Mouse (Mus musculus): ENCODE results near the gene Trpm8. TPM values are rescaled to one million over a fixed set of nuclear protein-coding genes. Genes with fewer than 3 reads are reported as not detected.
A peak's percentile ranks its signal among the peaks of the same experiment; 100 is the strongest.

The Trpm8 gene
- polyA plus RNA-seq, 1 experiment = not detected

- Histone ChIP-seq H3K36me3 (ENCODE audit: control insufficient read depth, insufficient read depth, low read length) (no peaks in the 10 kb centered on the region), H3K27ac (ENCODE audit: insufficient read depth, low read depth, low read length) (no peak overlapping the region), H3K4me3 (ENCODE audit: low read depth, low read length) (no peak overlapping the region), H3K4me1 (ENCODE audit: control insufficient read depth, insufficient read depth, insufficient read length, low read length) (peaks cover 3% of the 10 kb centered on the region; the same call in 1 of the 2 replicates), H3K27me3 (ENCODE audit: control insufficient read depth, insufficient read depth, low read length) (no peaks in the 10 kb centered on the region)
- no peak for TF ChIP-seq CTCF (IDR thresholded peaks at IDR 0.05; ENCODE audit: extremely low read depth, insufficient read length, insufficient replicate concordance, low read depth, low read length)
- TF ChIP-seq POLR2A (IDR thresholded peaks at IDR 0.05; ENCODE audit: low read depth, low read length) = no peak
- 42% methylated on average over 6 of the region's 6 CpGs for WGBS
Observed at GRCm38 (mm10) chr1:88246386-88246785, 31.1 kb upstream of the Trpm8 start.

GRCm38 (mm10) chr1:88247660-88248059 lies 29.8 kb upstream of the Trpm8 start:
- H3K36me3 ChIP-seq (ENCODE audit: control insufficient read depth, insufficient read depth, low read length) = no peaks in the 10 kb centered on the region
- peaks cover 3% of the 10 kb centered on the region; the same call in 1 of the 2 replicates for H3K4me1 ChIP-seq (ENCODE audit: control insufficient read depth, insufficient read depth, insufficient read length, low read length)
- H3K27me3 ChIP-seq (ENCODE audit: control insufficient read depth, insufficient read depth, low read length) = no peaks in the 10 kb centered on the region
- no peak overlapping the region for H3K4me3 ChIP-seq (ENCODE audit: low read depth, low read length)
- no peak overlapping the region for H3K27ac ChIP-seq (ENCODE audit: insufficient read depth, low read depth, low read length)
- TF ChIP-seq POLR2A (IDR thresholded peaks at IDR 0.05; ENCODE audit: low read depth, low read length) (no peak), CTCF (IDR thresholded peaks at IDR 0.05; ENCODE audit: extremely low read depth, insufficient read length, insufficient replicate concordance, low read depth, low read length) (no peak)
- WGBS = 38% methylated on average over 2 of the region's 2 CpGs

DNA sequence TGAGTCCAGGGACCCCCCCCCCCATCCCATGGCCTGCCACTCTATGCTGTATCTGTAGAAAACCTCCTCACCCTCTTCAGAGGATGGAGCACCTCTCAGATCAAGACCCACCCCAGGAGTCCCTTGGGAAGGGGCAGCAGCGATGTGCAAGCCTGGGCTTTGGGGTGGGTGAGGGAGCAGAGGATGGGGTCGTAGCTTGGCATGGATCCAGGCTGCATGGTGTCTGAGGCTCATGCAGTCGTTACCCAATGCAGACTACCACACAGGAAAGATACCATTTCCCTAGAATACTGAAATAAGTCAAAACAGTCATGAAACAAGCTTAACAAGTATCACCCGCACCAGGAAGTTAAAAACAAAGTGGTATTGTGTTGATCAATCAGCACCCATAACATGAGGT lies 28.8 kb upstream of the Trpm8 start:
- peaks cover 12% of the 10 kb centered on the region for H3K4me1 ChIP-seq (ENCODE audit: control insufficient read depth, insufficient read depth, insufficient read length, low read length)
- WGBS = 56% methylated on average over 4 of the region's 4 CpGs
- no peak overlapping the region for H3K27ac ChIP-seq (ENCODE audit: insufficient read depth, low read depth, low read length)
- no peak overlapping the region for H3K4me3 ChIP-seq (ENCODE audit: low read depth, low read length)
- no peaks in the 10 kb centered on the region for H3K27me3 ChIP-seq (ENCODE audit: control insufficient read depth, insufficient read depth, low read length)
- H3K36me3 ChIP-seq (ENCODE audit: control insufficient read depth, insufficient read depth, low read length) = no peaks in the 10 kb centered on the region
- TF ChIP-seq POLR2A (IDR thresholded peaks at IDR 0.05; ENCODE audit: low read depth, low read length) = no peak
- TF ChIP-seq CTCF (IDR thresholded peaks at IDR 0.05; ENCODE audit: extremely low read depth, insufficient read length, insufficient replicate concordance, low read depth, low read length) = no peak

GRCm38 (mm10) chr1:88249596-88249995 lies 27.9 kb upstream of the Trpm8 start:
- Histone ChIP-seq H3K27me3 (ENCODE audit: control insufficient read depth, insufficient read depth, low read length) (no peaks in the 10 kb centered on the region), H3K4me1 (ENCODE audit: control insufficient read depth, insufficient read depth, insufficient read length, low read length) (peaks cover 15% of the 10 kb centered on the region), H3K36me3 (ENCODE audit: control insufficient read depth, insufficient read depth, low read length) (no peaks in the 10 kb centered on the region), H3K27ac (ENCODE audit: insufficient read depth, low read depth, low read length) (no peak overlapping the region), H3K4me3 (ENCODE audit: low read depth, low read length) (no peak overlapping the region)
- 83% methylated on average over 7 of the region's 7 CpGs for WGBS
- TF ChIP-seq CTCF (IDR thresholded peaks at IDR 0.05; ENCODE audit: extremely low read depth, insufficient read length, insufficient replicate concordance, low read depth, low read length) = no peak
- no peak for TF ChIP-seq POLR2A (IDR thresholded peaks at IDR 0.05; ENCODE audit: low read depth, low read length)

DNA sequence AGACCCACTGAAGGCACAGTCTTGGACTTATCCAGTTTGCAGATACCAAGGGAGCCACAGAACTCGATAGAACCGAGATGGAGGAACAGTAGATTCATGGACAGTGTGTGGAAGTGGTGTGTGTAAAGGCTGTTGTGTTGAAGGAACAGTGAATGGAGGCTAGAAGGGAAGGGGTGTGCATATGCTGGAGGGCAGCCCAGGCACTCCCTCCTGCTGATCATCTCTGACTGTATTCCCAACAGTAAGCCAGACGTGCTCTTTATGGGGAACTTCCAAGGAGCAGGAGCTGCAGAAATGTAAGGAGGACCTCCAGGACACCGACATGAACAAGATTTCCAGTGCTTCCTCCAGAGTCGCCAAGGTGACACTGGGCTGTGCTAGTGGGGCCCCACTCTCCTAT lies 27.4 kb upstream of the Trpm8 start:
- TF ChIP-seq CTCF (IDR thresholded peaks at IDR 0.05; ENCODE audit: extremely low read depth, insufficient read length, insufficient replicate concordance, low read depth, low read length) (no peak), POLR2A (IDR thresholded peaks at IDR 0.05; ENCODE audit: low read depth, low read length) (no peak)
- H3K27ac ChIP-seq (ENCODE audit: insufficient read depth, low read depth, low read length) = no peak overlapping the region
- 82% methylated on average over 5 of the region's 5 CpGs for WGBS
- H3K27me3 ChIP-seq (ENCODE audit: control insufficient read depth, insufficient read depth, low read length) = no peaks in the 10 kb centered on the region
- H3K4me1 ChIP-seq (ENCODE audit: control insufficient read depth, insufficient read depth, insufficient read length, low read length) = peaks cover 15% of the 10 kb centered on the region
- H3K36me3 ChIP-seq (ENCODE audit: control insufficient read depth, insufficient read depth, low read length) = no peaks in the 10 kb centered on the region
- no peak overlapping the region for H3K4me3 ChIP-seq (ENCODE audit: low read depth, low read length)

DNA sequence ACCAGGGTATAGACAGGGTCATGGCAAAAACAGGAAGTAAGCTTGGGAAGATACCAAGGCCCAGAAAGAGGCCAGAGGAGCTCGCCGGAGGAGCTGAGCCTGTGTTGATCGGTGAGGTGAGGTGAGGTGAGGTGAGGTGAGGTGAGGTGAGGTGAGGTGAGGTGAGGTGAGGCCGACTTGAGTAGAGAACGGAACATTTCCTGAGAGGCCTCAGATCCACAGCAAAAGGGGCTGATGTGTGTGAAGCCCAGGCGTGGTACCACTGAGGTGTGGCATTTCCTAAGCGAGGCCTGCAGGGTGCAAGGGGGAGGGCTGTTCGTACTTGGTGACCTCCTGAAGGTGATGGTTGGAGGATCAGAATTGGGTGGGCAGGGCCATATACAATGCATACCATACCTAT lies 24.4 kb upstream of the Trpm8 start:
- Histone ChIP-seq H3K36me3 (ENCODE audit: control insufficient read depth, insufficient read depth, low read length) (no peaks in the 10 kb centered on the region), H3K27ac (ENCODE audit: insufficient read depth, low read depth, low read length) (peak overlapping the region; percentile 15; the same call in 1 of the 2 replicates), H3K27me3 (ENCODE audit: control insufficient read depth, insufficient read depth, low read length) (no peaks in the 10 kb centered on the region), H3K4me1 (ENCODE audit: control insufficient read depth, insufficient read depth, insufficient read length, low read length) (peaks cover 12% of the 10 kb centered on the region), H3K4me3 (ENCODE audit: low read depth, low read length) (no peak overlapping the region)
- WGBS = 52% methylated on average over 8 of the region's 8 CpGs
- TF ChIP-seq POLR2A (IDR thresholded peaks at IDR 0.05; ENCODE audit: low read depth, low read length) = no peak
- TF ChIP-seq CTCF (IDR thresholded peaks at IDR 0.05; ENCODE audit: extremely low read depth, insufficient read length, insufficient replicate concordance, low read depth, low read length) = no peak

- TF ChIP-seq POLR2A (IDR thresholded peaks at IDR 0.05; ENCODE audit: low read depth, low read length) = no peak
- TF ChIP-seq CTCF (IDR thresholded peaks at IDR 0.05; ENCODE audit: extremely low read depth, insufficient read length, insufficient replicate concordance, low read depth, low read length) = no peak
- no peaks in the 10 kb centered on the region for H3K36me3 ChIP-seq (ENCODE audit: control insufficient read depth, insufficient read depth, low read length)
- WGBS = 51% methylated on average over 6 of the region's 6 CpGs
- peaks cover 12% of the 10 kb centered on the region for H3K4me1 ChIP-seq (ENCODE audit: control insufficient read depth, insufficient read depth, insufficient read length, low read length)
- H3K27ac ChIP-seq (ENCODE audit: insufficient read depth, low read depth, low read length) = peak overlapping the region; percentile 15; the same call in 1 of the 2 replicates
- no peak overlapping the region for H3K4me3 ChIP-seq (ENCODE audit: low read depth, low read length)
- no peaks in the 10 kb centered on the region for H3K27me3 ChIP-seq (ENCODE audit: control insufficient read depth, insufficient read depth, low read length)
Observed at GRCm38 (mm10) chr1:88253540-88253939, 23.9 kb upstream of the Trpm8 start.
